Mouse (Mus musculus) pancreas, adult 10 weeks (tissue): Measurements from ENCODE around the gene Olfr523. TPM values are rescaled to one million over a fixed set of nuclear protein-coding genes. Genes with fewer than 3 reads are reported as not detected.

Experiments
- polyA plus RNA-seq: library from polyadenylated mRNA; stranded (reverse); fragments of 350-450 nt; fragmentation: Illumina TruSeq; extraction: RNeasy Lipid Tissue Mini Kit (QIAGEN cat#74804); gene quantifications from one replicate; pipeline ENCODE4 v1.2.3, GENCODE M21; 2015; ENCODE audit warnings: low read depth, low replicate concordance; ENCODE audit not compliant: insufficient read depth

The Olfr523 gene
- polyA plus RNA-seq: not detected

GRCm38 (mm10) chr7:140172936-140173335, at the start of gene Olfr523:
Gene Olfr523 (plus strand): TSS chr7:140173217.

DNA sequence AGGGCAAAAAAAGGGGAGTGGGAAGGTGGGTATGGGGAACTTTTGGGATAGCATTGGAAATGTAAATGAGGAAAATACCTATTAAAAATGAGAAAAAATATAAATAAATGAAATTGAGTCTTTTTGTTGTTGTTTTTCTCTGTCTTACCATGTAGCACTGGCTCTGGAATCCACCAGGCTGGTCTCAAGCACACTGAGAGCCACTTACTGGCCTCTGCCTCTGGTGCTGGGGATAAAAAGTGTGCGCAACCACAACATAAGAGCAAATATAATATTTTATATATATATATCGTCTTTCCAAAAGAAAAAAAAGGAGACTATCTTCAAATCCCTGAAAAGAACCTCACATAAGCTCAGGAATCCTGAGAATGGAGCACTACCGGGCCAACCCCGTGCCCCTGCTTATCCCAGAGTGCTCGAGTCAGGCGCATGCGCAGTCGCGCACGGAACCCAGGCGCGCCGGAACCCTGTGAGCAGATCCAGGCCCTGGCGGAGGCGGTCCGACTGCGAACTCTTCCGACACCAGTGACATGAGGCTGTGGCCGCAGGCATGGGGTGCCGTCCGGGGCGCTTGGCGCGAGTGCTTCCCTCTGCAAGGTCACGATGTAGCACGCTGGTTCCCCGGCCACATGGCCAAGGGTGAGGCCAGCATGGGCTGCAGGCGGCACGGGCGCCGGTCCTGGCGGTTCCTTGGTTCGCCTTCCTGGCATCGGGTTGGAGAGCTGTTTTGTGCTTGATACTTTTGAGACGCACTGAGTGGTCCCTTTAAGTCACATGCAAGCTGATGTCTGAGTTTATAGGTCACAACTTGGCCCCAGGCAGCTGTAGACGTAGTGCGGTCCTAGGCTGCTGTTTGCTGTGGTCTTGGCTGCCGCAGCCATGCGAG, 35.6 kb upstream of the Olfr523 start, which contains the start of gene Mtg1:
TSS of gene Mtg1 (plus strand) at position 430 of the 886 bp plus-strand sequence.

DNA sequence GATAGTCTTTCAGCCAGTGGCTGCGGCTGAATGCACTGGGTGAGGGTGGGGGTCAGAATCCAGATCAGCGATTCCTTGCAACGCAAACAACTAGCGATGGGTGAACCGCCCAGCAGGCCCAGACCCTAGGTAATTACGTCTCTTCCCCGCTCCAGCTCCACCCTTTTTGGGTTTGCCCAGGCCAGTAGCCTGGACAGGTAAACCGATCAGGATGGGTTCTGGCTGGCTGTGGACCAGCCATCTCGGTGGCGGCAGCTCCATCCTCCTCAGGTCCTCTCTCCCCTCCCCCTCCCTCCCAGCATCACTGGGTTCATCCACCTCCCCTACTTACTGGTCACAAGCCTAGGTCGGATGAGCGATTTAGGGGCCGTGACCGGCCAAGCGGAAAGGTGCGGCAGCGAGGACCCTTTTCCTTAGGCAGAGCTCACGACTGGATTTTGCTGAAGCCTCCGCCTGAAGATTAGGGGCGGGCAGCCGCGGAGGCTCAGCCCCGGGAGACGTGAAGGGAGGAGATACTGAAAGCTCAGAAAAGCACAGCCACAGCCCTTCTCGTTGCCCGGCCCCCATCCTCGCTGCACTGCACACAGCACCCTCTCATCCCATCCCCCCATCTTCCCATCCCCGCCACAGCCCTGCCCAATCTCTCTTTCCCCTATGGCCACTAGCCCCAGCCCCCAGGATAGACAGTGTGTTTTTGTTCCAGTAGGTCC, 18.6 kb upstream of the Olfr523 start, which contains the start of gene Sprn:
TSS of gene Sprn (minus strand) at position 660 of the 710 bp plus-strand sequence.

GRCm38 (mm10) chr7:140164664-140165063, 8.4 kb upstream of the Olfr523 start, which contains the start of gene Olfr522:
Gene Olfr522 (minus strand): TSS chr7:140164764.

GRCm38 (mm10) chr7:140205864-140206263, 32.8 kb downstream of the Olfr523 start, which contains the start of gene Olfr524:
Gene Olfr524 (minus strand): TSS chr7:140205964.

DNA sequence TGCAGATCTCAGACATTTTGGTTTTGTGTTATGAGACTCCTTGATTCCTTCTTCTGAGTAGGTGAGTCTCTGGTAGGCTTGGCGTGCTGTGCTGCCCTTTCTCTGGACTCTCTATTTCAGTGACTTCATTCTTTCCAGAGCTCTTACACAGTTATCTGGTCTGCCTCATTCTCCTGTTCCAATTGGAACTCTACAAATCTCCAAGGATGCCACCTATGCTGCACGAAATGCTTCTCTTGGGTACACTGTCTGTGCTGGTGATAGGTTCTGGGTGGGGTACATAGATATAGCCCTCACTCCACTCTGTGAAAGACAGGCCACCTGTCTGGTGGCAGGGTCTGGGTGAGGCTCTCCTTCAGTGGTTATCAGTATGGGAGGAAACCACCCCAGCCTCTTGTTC, 45.0 kb downstream of the Olfr523 start, which contains the start of gene Cd163l1:
TSS of gene Cd163l1 (plus strand) at position 301 of the 400 bp plus-strand sequence.

Other genes with a start within 250 kb of the Olfr523 start
- gene Utf1, start 229.4 kb upstream of the Olfr523 start, polyA plus RNA-seq: not detected
- gene 6430531B16Rik, start 194.5 kb upstream of the Olfr523 start, polyA plus RNA-seq: not detected
- gene Adam8, start 180.7 kb upstream of the Olfr523 start, polyA plus RNA-seq: 0.85 TPM
- gene Zfp511, start 136.8 kb upstream of the Olfr523 start, polyA plus RNA-seq: 14.4 TPM
- gene Tubgcp2, start 136.5 kb upstream of the Olfr523 start, polyA plus RNA-seq: 4.0 TPM
- gene Msx3, start 124.1 kb upstream of the Olfr523 start, polyA plus RNA-seq: not detected
- not detected for gene Caly, start 90.7 kb upstream of the Olfr523 start, polyA plus RNA-seq
- gene Prap1, start 79.8 kb upstream of the Olfr523 start, polyA plus RNA-seq: not detected
- 41.4 TPM for gene Fuom, start 70.8 kb upstream of the Olfr523 start, polyA plus RNA-seq
- 3.7 TPM for gene Paox, start 57.4 kb upstream of the Olfr523 start, polyA plus RNA-seq
- 20.1 TPM for gene Echs1, start 56.7 kb upstream of the Olfr523 start, polyA plus RNA-seq
- gene Mtg1, start 35.7 kb upstream of the Olfr523 start, polyA plus RNA-seq: 4.7 TPM
- 0.39 TPM for gene Sprn, start 18.3 kb upstream of the Olfr523 start, polyA plus RNA-seq
- not detected for gene Olfr522, start 8.5 kb upstream of the Olfr523 start, polyA plus RNA-seq
- gene Olfr524, start 32.7 kb downstream of the Olfr523 start, polyA plus RNA-seq: not detected
- gene Cd163l1, start 45.0 kb downstream of the Olfr523 start, polyA plus RNA-seq: not detected
- not detected for gene 5830411N06Rik, start 74.1 kb downstream of the Olfr523 start, polyA plus RNA-seq
- not detected for gene Olfr525, start 147.6 kb downstream of the Olfr523 start, polyA plus RNA-seq
- not detected for gene Olfr527, start 160.8 kb downstream of the Olfr523 start, polyA plus RNA-seq
- not detected for gene Olfr60, start 188.5 kb downstream of the Olfr523 start, polyA plus RNA-seq
- not detected for gene Olfr530, start 203.1 kb downstream of the Olfr523 start, polyA plus RNA-seq
- not detected for gene Olfr531, start 229.7 kb downstream of the Olfr523 start, polyA plus RNA-seq
- gene Olfr532, start 248.4 kb downstream of the Olfr523 start, polyA plus RNA-seq: not detected